Mouse (Mus musculus) macrophage (primary cell): ENCODE data around the gene Ikzf5. TPM values are rescaled to one million over a fixed set of nuclear protein-coding genes. Genes with fewer than 3 reads are reported as not detected.
A peak's percentile ranks its signal among the peaks of the same experiment; 100 is the strongest.

ENCODE experiments used
- H3K27ac ChIP-seq: fragments of 350-480 bp; formaldehyde crosslinking; 2 replicates; pipeline ENCODE4 v1.9.0; 2021
- H3K36me3 ChIP-seq: fragments of 350-480 bp; formaldehyde crosslinking; 2 replicates; pipeline ENCODE4 v1.9.0; 2021; ENCODE audit errors: inconsistent target
- H3K4me3 ChIP-seq: fragments of 350-480 bp; formaldehyde crosslinking; 2 replicates; pipeline ENCODE4 v1.9.0; 2021; ENCODE audit errors: inconsistent target
- H3K79me2 ChIP-seq: fragments of 350-480 bp; formaldehyde crosslinking; 2 replicates; pipeline ENCODE4 v1.9.0; 2021; ENCODE audit errors: inconsistent target
- WGBS: methylation state at CpG from one replicate; pipeline ENCODE4 v1.1.7; 2026; ENCODE audit warnings: inconsistent platforms; ENCODE audit not compliant: missing documents; 5-methylcytosine and 5-hydroxymethylcytosine counted together
- polyA plus RNA-seq: library from polyadenylated mRNA; stranded (reverse); fragments of 250-400 nt; gene quantifications from 3 replicates; pipeline ENCODE4 v1.2.4, GENCODE M21; 2018; ENCODE audit warnings: inconsistent platforms

The Ikzf5 gene
- polyA plus RNA-seq, 1 experiment from 2014 or later = 7.5 TPM

- 53% methylated on average over 9 of the region's 9 CpGs for WGBS
- H3K27ac ChIP-seq = no peak overlapping the region
- no peaks in the 10 kb centered on the region for H3K79me2 ChIP-seq
- H3K4me3 ChIP-seq = peak overlapping the region; percentile 46
- no peaks in the 10 kb centered on the region for H3K36me3 ChIP-seq
Observed at GRCm38 (mm10) chr7:131371880-131372651, 38.3 kb downstream of the Ikzf5 start.

GRCm38 (mm10) chr7:131371470-131371860, 38.9 kb downstream of the Ikzf5 start:
- Histone ChIP-seq H3K27ac (peak overlapping the region; percentile 29), H3K36me3 (no peaks in the 10 kb centered on the region), H3K79me2 (no peaks in the 10 kb centered on the region), H3K4me3 (peak overlapping the region; percentile 46)
- 12% methylated on average over 9 of the region's 9 CpGs for WGBS

GRCm38 (mm10) chr7:131370648-131371469, 39.5 kb downstream of the Ikzf5 start, which contains the start of gene Pstk:
Gene Pstk (plus strand): TSS chr7:131371141.
- H3K27ac ChIP-seq = peak within 1 kb of the TSS; percentile 29
- H3K79me2 ChIP-seq = no peaks in the 10 kb centered on the region
- H3K4me3 ChIP-seq = peak within 1 kb of the TSS; percentile 46
- no peaks in the 10 kb centered on the region for H3K36me3 ChIP-seq
- 2% methylated on average over 47 of the region's 47 CpGs for WGBS

DNA sequence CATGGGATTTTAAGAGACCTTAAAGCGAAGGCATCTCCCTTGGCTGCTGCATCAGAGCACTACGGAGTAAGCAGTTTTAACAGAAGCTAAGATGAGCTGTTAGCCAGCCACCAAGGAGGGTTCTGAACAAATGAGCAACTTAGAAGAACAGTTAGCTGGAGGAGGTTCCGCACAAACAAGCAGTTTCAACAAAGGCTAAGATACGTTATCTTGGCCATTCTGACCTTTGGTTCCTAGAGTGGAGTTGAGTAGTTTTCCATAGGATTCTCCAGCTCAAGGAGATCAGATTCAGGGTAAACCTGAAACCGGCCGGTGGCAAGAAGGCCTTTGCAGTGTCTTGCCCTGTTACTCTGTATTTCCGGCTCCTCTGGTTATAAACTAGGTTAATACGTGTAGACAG, 46.2 kb downstream of the Ikzf5 start:
- 96% methylated on average over 8 of the region's 8 CpGs for WGBS
- H3K79me2 ChIP-seq = 0 out of 2 replicates have a peak, but pooled peaks cover 11% of the 10 kb centered on the region
- no peak overlapping the region for H3K27ac ChIP-seq

GRCm38 (mm10) chr7:131362615-131363300, 47.6 kb downstream of the Ikzf5 start, which contains the start of gene 2310057M21Rik:
Gene 2310057M21Rik (minus strand): TSS chr7:131362759.
- H3K4me3 ChIP-seq = peak within 1 kb of the TSS; percentile 54
- H3K36me3 ChIP-seq = peaks cover 5% of the 10 kb centered on the region; the same call in 1 of the 2 replicates
- 0 out of 2 replicates have a peak, but pooled peaks cover 11% of the 10 kb centered on the region for H3K79me2 ChIP-seq
- WGBS = under 1% methylated on average over 49 of the region's 55 CpGs
- peak within 1 kb of the TSS; percentile 46 for H3K27ac ChIP-seq

More for the DNA sequence above, 46.2 kb downstream of the Ikzf5 start:
- no peak overlapping the region for H3K4me3 ChIP-seq
- no peaks in the 10 kb centered on the region for H3K36me3 ChIP-seq

GRCm38 (mm10) chr7:131362269-131362614, 48.1 kb downstream of the Ikzf5 start:
- Histone ChIP-seq H3K36me3 (peaks cover 10% of the 10 kb centered on the region; the same call in 1 of the 2 replicates), H3K27ac (no peak overlapping the region), H3K4me3 (peak overlapping the region; percentile 54), H3K79me2 (0 out of 2 replicates have a peak, but pooled peaks cover 11% of the 10 kb centered on the region)
- WGBS = under 1% methylated on average over 35 of the region's 35 CpGs

- Histone ChIP-seq H3K79me2 (0 out of 2 replicates have a peak, but pooled peaks cover 2% of the 10 kb centered on the region), H3K27ac (no peak overlapping the region), H3K4me3 (no peak overlapping the region), H3K36me3 (peaks cover 20% of the 10 kb centered on the region)
- WGBS = 80% methylated on average over 13 of the region's 13 CpGs
Observed at GRCm38 (mm10) chr7:131356105-131356504, 54.2 kb downstream of the Ikzf5 start.

- H3K36me3 ChIP-seq = peaks cover 47% of the 10 kb centered on the region
- no peak overlapping the region for H3K27ac ChIP-seq
- H3K4me3 ChIP-seq = no peak overlapping the region
- WGBS = 92% methylated on average over 7 of the region's 7 CpGs
- no peaks in the 10 kb centered on the region for H3K79me2 ChIP-seq
Observed at GRCm38 (mm10) chr7:131345856-131346541, 64.3 kb downstream of the Ikzf5 start.

Other genes with a start within 250 kb of the Ikzf5 start
- gene 5430419D17Rik, start 236.1 kb downstream of the Ikzf5 start, polyA plus RNA-seq = not detected in 3 replicates
- not detected in 3 replicates for gene Cuzd1, start 88.2 kb downstream of the Ikzf5 start, polyA plus RNA-seq
- gene Fam24b, start 81.0 kb downstream of the Ikzf5 start, polyA plus RNA-seq = not detected in 3 replicates
- gene Fam24a, start 76.7 kb downstream of the Ikzf5 start, polyA plus RNA-seq = not detected in 3 replicates
- gene 2310057M21Rik, start 47.8 kb downstream of the Ikzf5 start, polyA plus RNA-seq = 2.7 to 8.3 TPM (median 8.1 TPM) in 3 replicates
- 10.7 to 21.0 TPM (median 14.8 TPM) in 3 replicates for gene Pstk, start 39.4 kb downstream of the Ikzf5 start, polyA plus RNA-seq
- 27.8 to 52.5 TPM (median 36.1 TPM) in 3 replicates for gene Acadsb, start 80 bp upstream of the Ikzf5 start, polyA plus RNA-seq
- not detected in 3 replicates for gene Hmx3, start 132.3 kb upstream of the Ikzf5 start, polyA plus RNA-seq
- not detected in 3 replicates for gene Hmx2, start 138.3 kb upstream of the Ikzf5 start, polyA plus RNA-seq
- 36.6 to 51.4 TPM (median 42.7 TPM) in 3 replicates for gene Bub3, start 149.7 kb upstream of the Ikzf5 start, polyA plus RNA-seq